Mouse (Mus musculus): ENCODE data around the gene Dmbx1.

DNA sequence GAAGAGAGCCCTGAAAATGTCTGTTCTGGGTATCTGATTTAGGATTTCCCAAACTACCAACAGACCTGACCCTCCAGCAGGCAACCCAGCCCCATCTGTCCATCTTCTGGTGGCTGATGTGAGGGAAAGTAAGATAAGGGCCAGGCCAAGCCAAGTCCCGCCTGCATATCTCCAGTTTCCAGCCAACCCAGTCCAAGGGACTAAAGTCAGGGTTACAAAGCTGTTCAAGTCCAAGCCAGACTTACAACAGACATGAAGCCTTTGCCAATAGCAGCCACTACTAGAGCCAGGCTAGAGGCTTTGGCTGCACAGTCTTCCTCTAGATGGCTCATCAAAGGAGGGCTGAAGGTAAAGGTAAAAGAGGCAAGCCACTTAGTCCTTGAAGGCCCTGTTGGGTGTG is 31.7 kb downstream of the Dmbx1 start:
- no peak for TF ChIP-seq CTCF (IDR thresholded peaks at IDR 0.05; ENCODE audit: low read depth)
- TF ChIP-seq EP300 (IDR thresholded peaks at IDR 0.05; ENCODE audit: low read depth) = no peak

Measured in heart, postnatal 0 days (tissue).